Mouse (Mus musculus) hindbrain, embryonic 15.5 days (tissue): Measurements from ENCODE around the gene Sgsm3. TPM values are rescaled to one million over a fixed set of nuclear protein-coding genes. Genes with fewer than 3 reads are reported as not detected.

Source experiments
- ATAC-seq: fragments of 200-750 bp; cut with Nextera tagmentation; 2 replicates; pipeline ENCODE4 v1.8.0; 2017; ENCODE audit warnings: low read depth, moderate number of reproducible peaks, moderate TSS enrichment; ENCODE audit not compliant: low FRiP score
- H3K27ac ChIP-seq: fragments of 300-500 bp; sonication (generic); replicated peaks from 2 replicates; pipeline ENCODE4 v1.5.1; 2015; ENCODE audit warnings: mild to moderate bottlenecking, inconsistent platforms
- H3K27me3 ChIP-seq: fragments of 300-500 bp; sonication (generic); 2 replicates; pipeline ENCODE4 v1.6.1; 2015; ENCODE audit warnings: control low read depth, inconsistent platforms
- H3K36me3 ChIP-seq: fragments of 300-500 bp; sonication (generic); 2 replicates; pipeline ENCODE4 v1.6.1; 2015; ENCODE audit warnings: control low read depth, inconsistent platforms
- H3K4me1 ChIP-seq: fragments of 300-500 bp; sonication (generic); replicated peaks from 2 replicates; pipeline ENCODE4 v1.6.1; 2015; ENCODE audit warnings: control low read depth, inconsistent platforms
- H3K4me2 ChIP-seq: fragments of 300-500 bp; sonication (generic); 2 replicates; pipeline ENCODE4 v1.6.1; 2015; ENCODE audit warnings: moderate library complexity, mild to moderate bottlenecking, inconsistent platforms
- H3K4me3 ChIP-seq: fragments of 300-500 bp; sonication (generic); 2 replicates; pipeline ENCODE4 v1.5.1; 2015; ENCODE audit warnings: mild to moderate bottlenecking, inconsistent platforms
- H3K9ac ChIP-seq: fragments of 300-500 bp; sonication (generic); 2 replicates; pipeline ENCODE4 v1.6.1; 2015; ENCODE audit warnings: inconsistent platforms
- H3K9me3 ChIP-seq: fragments of 300-500 bp; sonication (generic); 2 replicates; pipeline ENCODE4 v1.6.1; 2016; ENCODE audit warnings: control low read depth, inconsistent platforms
- WGBS: fragments of 180-500 bp; shearing (Covaris S2); methylation state at CpG from one replicate; pipeline ENCODE4 v1.1.7; 2015; 5-methylcytosine and 5-hydroxymethylcytosine counted together
- polyA plus RNA-seq: library from polyadenylated mRNA; unstranded; fragments of >200 nt; fragmentation: Nextera tagmentation; extraction: Ambion mirVana; gene quantifications from 2 replicates; pipeline ENCODE4 v1.2.1, GENCODE M21; 2015

Sgsm3 gene
- polyA plus RNA-seq, 1 experiment from 2014 or later, result 73.9 TPM

GRCm38 (mm10) chr15:81012359-81012758, 34.8 kb downstream of the Sgsm3 start:
- H3K9ac ChIP-seq, result no peak overlapping the region
- H3K27me3 ChIP-seq, result no peaks in the 10 kb centered on the region
- H3K36me3 ChIP-seq, result peaks cover 62% of the 10 kb centered on the region
- H3K4me2 ChIP-seq, result no peak overlapping the region
- no peaks in the 10 kb centered on the region for H3K4me1 ChIP-seq
- ATAC-seq, result no peak
- H3K4me3 ChIP-seq, result no peak overlapping the region
- no peaks in the 10 kb centered on the region for H3K9me3 ChIP-seq
- no peak overlapping the region for H3K27ac ChIP-seq
- 90% methylated on average over 4 of the region's 4 CpGs for WGBS

DNA sequence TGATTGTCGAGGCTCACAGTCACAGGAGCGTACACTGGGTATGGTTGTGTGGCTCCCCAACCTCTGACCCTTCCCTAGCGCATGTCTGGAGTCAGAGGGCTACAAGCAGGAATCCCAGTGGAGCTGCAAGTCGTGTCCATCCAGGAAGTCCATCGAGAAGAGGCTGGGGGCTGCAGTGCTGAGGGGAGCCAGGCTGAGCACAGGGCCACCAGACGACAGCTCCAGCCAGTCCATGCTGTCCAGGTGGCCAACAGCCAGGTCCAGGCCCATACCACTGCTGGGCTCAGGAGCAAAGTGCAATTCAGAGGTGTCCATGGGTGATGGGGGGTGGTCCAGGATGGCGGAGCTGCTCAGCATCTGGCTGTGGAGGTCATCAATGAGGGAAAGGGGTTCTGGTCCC, 35.6 kb downstream of the Sgsm3 start:
- Histone ChIP-seq H3K4me3 (no peak overlapping the region), H3K9ac (no peak overlapping the region), H3K27me3 (no peaks in the 10 kb centered on the region), H3K9me3 (no peaks in the 10 kb centered on the region), H3K36me3 (peaks cover 66% of the 10 kb centered on the region), H3K4me2 (no peak overlapping the region), H3K4me1 (no peaks in the 10 kb centered on the region), H3K27ac (no peak overlapping the region)
- 84% methylated on average over 7 of the region's 7 CpGs for WGBS
- ATAC-seq, result no peak

DNA sequence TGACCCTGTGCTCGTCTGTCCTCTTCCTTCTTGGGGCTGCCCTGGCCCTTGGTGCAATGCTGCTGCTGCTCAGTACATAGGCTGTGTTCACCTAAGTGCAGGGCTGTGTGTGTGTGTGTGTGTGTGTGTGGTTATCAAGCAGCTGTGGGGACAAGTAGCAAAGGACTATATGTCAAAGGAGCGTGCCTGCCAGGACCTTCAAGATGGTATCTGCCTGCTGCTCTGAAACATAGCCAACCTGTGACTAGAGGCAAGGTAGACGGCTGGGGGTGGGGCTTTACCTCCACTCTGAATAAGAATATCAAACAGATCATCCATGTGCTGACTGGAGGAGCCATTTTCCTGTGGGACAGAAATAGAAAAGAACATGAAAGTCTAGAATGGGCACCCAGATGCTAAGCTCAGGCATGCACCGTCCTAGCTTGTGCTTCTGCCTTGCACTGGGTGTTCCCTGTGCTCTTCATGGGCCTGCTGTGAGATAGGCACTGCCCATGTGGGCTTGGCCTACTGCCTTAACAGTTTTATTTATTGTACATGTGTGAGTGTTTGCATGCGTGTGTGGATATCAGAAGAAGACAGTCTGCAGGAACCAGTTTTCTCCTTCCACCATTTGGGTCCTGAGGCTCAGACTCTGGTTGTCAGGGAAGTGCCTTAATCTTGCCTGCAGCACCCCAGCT, 37.6 kb downstream of the Sgsm3 start:
- Histone ChIP-seq H3K27ac (no peak overlapping the region), H3K4me1 (no peaks in the 10 kb centered on the region), H3K9ac (no peak overlapping the region), H3K9me3 (no peaks in the 10 kb centered on the region), H3K4me2 (no peak overlapping the region), H3K27me3 (no peaks in the 10 kb centered on the region), H3K36me3 (peaks cover 56% of the 10 kb centered on the region), H3K4me3 (no peak overlapping the region)
- ATAC-seq, result no peak
- WGBS, result 88% methylated on average over 5 of the region's 5 CpGs

DNA sequence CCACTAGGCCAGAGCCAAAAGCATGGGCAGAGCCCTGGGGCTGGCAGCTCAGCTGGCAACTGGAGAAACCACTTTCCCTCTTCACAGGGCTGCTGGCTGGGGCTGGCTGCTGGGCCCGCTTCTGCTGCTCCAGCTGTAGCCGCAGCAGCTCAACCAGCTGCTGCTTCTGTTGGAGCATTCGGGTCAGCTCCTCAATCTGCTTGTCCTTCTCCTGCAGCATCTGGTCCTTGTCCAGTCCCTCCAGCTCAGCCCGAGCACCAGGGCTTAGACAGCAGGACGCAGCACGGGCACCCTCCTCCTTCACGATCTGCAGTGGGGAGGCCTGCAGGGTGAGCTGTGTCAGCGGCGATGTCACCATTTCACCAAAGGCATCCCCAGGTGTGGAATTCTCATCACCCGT, 38.9 kb downstream of the Sgsm3 start:
- no peaks in the 10 kb centered on the region for H3K27me3 ChIP-seq
- H3K27ac ChIP-seq, result no peak overlapping the region
- WGBS, result 82% methylated on average over 10 of the region's 10 CpGs
- H3K4me3 ChIP-seq, result no peak overlapping the region
- no peaks in the 10 kb centered on the region for H3K4me1 ChIP-seq
- peaks cover 43% of the 10 kb centered on the region for H3K36me3 ChIP-seq
- no peak overlapping the region for H3K9ac ChIP-seq
- H3K4me2 ChIP-seq, result no peak overlapping the region
- no peaks in the 10 kb centered on the region for H3K9me3 ChIP-seq
- ATAC-seq, result no peak

DNA sequence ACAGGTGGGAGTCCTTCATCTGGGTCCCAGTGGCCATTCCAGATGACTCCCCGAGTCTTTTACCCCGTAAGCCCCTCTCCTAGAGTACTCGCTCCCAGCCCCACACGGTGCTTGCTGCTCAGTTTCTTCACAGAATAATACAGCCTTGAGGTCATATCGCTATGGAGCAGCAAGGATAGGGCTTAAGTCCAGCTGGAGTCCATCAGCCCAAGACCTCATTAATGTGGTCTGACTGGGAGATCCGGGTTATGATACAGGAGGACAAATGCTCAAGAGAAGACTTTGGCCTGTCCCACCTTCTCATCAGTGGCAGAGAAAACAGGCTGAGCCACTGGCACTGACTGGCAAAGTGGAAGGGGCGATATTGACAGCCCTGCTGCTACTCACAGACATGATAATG, 39.7 kb downstream of the Sgsm3 start:
- Histone ChIP-seq H3K4me2 (no peak overlapping the region), H3K27me3 (no peaks in the 10 kb centered on the region), H3K4me1 (no peaks in the 10 kb centered on the region), H3K4me3 (no peak overlapping the region), H3K9me3 (no peaks in the 10 kb centered on the region), H3K36me3 (peaks cover 43% of the 10 kb centered on the region), H3K9ac (no peak overlapping the region), H3K27ac (no peak overlapping the region)
- WGBS, result 93% methylated on average over 7 of the region's 7 CpGs
- ATAC-seq, result no peak

- no peak overlapping the region for H3K4me2 ChIP-seq
- no peaks in the 10 kb centered on the region for H3K27me3 ChIP-seq
- ATAC-seq, result no peak
- no peak overlapping the region for H3K9ac ChIP-seq
- 0 out of 2 replicates have a peak, but pooled peaks cover 6% of the 10 kb centered on the region for H3K4me1 ChIP-seq
- no peak overlapping the region for H3K27ac ChIP-seq
- peaks cover 19% of the 10 kb centered on the region; the same call in 1 of the 2 replicates for H3K36me3 ChIP-seq
- H3K4me3 ChIP-seq, result no peak overlapping the region
- no peaks in the 10 kb centered on the region for H3K9me3 ChIP-seq
- 82% methylated on average over 6 of the region's 6 CpGs for WGBS
Measured at GRCm38 (mm10) chr15:81021377-81021776, 43.8 kb downstream of the Sgsm3 start.

DNA sequence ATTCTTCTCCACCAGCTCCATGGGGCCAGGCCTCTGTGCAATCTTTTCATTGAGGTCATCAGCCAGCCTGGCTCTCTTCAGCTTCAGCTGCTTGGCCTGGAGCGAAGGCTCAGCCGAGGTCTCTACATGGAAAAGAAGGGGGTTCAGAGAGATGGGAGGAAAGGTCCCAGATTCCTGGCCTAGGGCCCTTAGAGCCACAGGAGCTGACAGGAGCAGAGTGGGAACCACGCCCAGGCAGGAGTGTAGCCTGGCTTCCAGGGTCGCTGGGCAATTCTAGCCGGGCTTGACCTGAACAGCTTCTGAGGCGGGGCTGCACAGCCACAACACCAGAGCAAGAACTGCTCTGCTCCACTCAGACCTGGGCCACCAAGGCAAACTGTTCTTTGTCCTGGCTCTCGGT, 44.9 kb downstream of the Sgsm3 start:
- ATAC-seq, result no peak
- Histone ChIP-seq H3K4me3 (no peak overlapping the region), H3K27me3 (no peaks in the 10 kb centered on the region), H3K4me2 (no peak overlapping the region), H3K9me3 (no peaks in the 10 kb centered on the region), H3K4me1 (peaks cover 11% of the 10 kb centered on the region; the same call in 1 of the 2 replicates), H3K27ac (no peak overlapping the region), H3K36me3 (0 out of 2 replicates have a peak, but pooled peaks cover 12% of the 10 kb centered on the region), H3K9ac (no peak overlapping the region)
- 91% methylated on average over 7 of the region's 7 CpGs for WGBS

- Histone ChIP-seq H3K4me1 (peaks cover 16% of the 10 kb centered on the region; the same call in 1 of the 2 replicates), H3K9me3 (no peaks in the 10 kb centered on the region), H3K27ac (no peak overlapping the region), H3K9ac (no peak overlapping the region), H3K4me2 (no peak overlapping the region), H3K36me3 (0 out of 2 replicates have a peak, but pooled peaks cover 6% of the 10 kb centered on the region), H3K27me3 (no peaks in the 10 kb centered on the region), H3K4me3 (no peak overlapping the region)
- 83% methylated on average over 9 of the region's 9 CpGs for WGBS
- no peak for ATAC-seq
Measured at GRCm38 (mm10) chr15:81023842-81024241, 46.3 kb downstream of the Sgsm3 start.

GRCm38 (mm10) chr15:81026901-81027300, 49.3 kb downstream of the Sgsm3 start:
- Histone ChIP-seq H3K27ac (no peak overlapping the region), H3K9ac (no peak overlapping the region), H3K4me2 (no peak overlapping the region), H3K4me3 (no peak overlapping the region), H3K9me3 (no peaks in the 10 kb centered on the region), H3K36me3 (0 out of 2 replicates have a peak, but pooled peaks cover 4% of the 10 kb centered on the region), H3K27me3 (no peaks in the 10 kb centered on the region), H3K4me1 (peaks cover 23% of the 10 kb centered on the region)
- 85% methylated on average over 5 of the region's 5 CpGs for WGBS
- ATAC-seq, result no peak

DNA sequence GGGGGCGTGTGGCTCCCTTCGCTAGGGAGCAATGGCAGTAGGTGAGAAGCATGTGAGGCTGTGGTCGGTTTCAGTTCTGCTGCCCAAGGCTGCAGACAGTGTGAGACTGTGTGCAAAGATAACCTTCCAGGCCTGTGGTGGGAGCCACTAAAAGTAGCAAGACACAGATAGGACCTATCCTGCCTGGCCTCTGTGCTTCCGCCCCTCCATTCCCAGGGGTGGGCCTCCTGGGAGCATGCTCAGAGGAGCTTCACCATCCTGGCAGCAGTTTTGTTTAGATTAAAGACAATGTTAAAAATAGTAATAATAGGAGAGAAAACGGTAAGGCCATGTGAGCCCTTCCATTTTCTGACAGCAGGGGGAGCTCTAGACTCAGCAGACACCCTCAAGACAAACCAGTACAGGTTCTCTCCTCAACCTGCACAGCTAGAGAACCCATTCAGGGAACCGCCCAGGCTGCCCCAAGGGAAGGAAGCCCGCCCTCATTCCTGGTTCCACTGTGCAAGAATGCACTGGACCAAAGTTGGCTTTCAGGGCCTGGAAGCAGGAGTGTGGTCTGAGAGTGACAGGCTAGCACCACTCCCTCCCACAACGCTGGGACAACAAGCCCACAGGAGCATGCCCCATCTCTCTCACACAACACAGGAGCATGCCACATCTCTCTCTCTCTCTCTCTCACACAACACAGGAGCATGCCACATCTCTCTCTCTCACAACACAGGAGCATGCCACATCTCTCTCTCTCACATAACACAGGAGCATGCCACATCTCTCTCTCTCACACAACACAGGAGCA, 50.0 kb downstream of the Sgsm3 start:
- Histone ChIP-seq H3K4me1 (peaks cover 23% of the 10 kb centered on the region), H3K9ac (no peak overlapping the region), H3K9me3 (no peaks in the 10 kb centered on the region), H3K4me3 (no peak overlapping the region), H3K4me2 (no peak overlapping the region), H3K27ac (no peak overlapping the region), H3K36me3 (no peaks in the 10 kb centered on the region), H3K27me3 (no peaks in the 10 kb centered on the region)
- 42% methylated on average over 8 of the region's 8 CpGs for WGBS
- peak; percentile 77; the same call in 1 of the 2 replicates for ATAC-seq

GRCm38 (mm10) chr15:81030891-81031425, 53.4 kb downstream of the Sgsm3 start:
- Histone ChIP-seq H3K9ac (no peak overlapping the region), H3K9me3 (no peaks in the 10 kb centered on the region), H3K36me3 (no peaks in the 10 kb centered on the region), H3K4me2 (no peak overlapping the region), H3K27me3 (no peaks in the 10 kb centered on the region), H3K27ac (no peak overlapping the region), H3K4me1 (peaks cover 50% of the 10 kb centered on the region), H3K4me3 (no peak overlapping the region)
- 56% methylated on average over 10 of the region's 10 CpGs for WGBS
- ATAC-seq, result no peak

GRCm38 (mm10) chr15:81031611-81032010, 54.0 kb downstream of the Sgsm3 start:
- Histone ChIP-seq H3K4me3 (no peak overlapping the region), H3K9ac (no peak overlapping the region), H3K4me2 (no peak overlapping the region), H3K27ac (no peak overlapping the region), H3K9me3 (no peaks in the 10 kb centered on the region), H3K27me3 (no peaks in the 10 kb centered on the region), H3K4me1 (peaks cover 47% of the 10 kb centered on the region), H3K36me3 (no peaks in the 10 kb centered on the region)
- no peak for ATAC-seq
- 88% methylated on average over 4 of the region's 4 CpGs for WGBS
